Mouse (Mus musculus) cortical plate, adult 2 months (tissue): ENCODE data around the gene Lrrc58.

Source experiments
- CTCF ChIP-seq: fragments of 200-500 bp; IDR thresholded peaks from 2 replicates; pipeline ENCODE4 v1.5.1; 2011; ENCODE audit warnings: mild to moderate bottlenecking, control low read depth, low read length; ENCODE audit not compliant: insufficient read depth; ENCODE audit errors: extremely low read depth
- POLR2A ChIP-seq: fragments of 200-500 bp; IDR thresholded peaks from 2 replicates; pipeline ENCODE4 v1.6.1; 2011; ENCODE audit warnings: mild to moderate bottlenecking, low read length, control low read depth; ENCODE audit not compliant: insufficient read depth; ENCODE audit errors: extremely low read depth

DNA sequence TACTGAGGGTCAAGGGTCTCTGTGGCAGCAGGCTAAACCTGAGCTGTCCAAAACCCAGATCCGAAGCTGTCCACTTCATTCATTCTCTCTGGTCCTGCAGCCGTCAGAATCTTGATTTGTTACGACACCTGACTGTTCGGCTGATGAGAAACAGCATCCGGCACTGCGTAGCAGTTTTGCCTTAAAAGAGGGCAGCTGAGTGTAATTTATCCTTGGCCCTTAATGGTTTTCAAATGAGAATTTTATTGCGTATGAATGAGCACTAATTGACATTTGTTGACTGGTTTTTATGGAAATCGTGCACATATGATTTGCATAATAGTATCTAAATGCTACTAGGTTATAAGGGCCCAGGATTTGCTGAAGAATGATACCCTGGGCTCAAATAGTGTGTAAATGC lies 69.1 kb downstream of the Lrrc58 start:
- TF ChIP-seq CTCF = no peak
- no peak for TF ChIP-seq POLR2A
